In genomic region chr4:129828081-129828480, GRCm38 (mm10) we compare ENCODE assay signal across 20 mouse cellular contexts. TPM values are rescaled to one million over a fixed set of nuclear protein-coding genes. Genes with fewer than 3 reads are reported as not detected.
DNase-seq lines count a peak whose midpoint lies in the region; ATAC-seq and TF ChIP-seq lines count a peak whose summit lies in the region.
"Had no signal": no experiment of that assay in that cellular context is flagged by ENCODE, and none has a peak within 500 bp of the region (broad histone marks: within the 10 kb centered on the region; RNA-seq: fewer than 3 reads in every experiment).

No protein-coding gene starts in this region.

- peak overlapping the region; percentile 52 for H3K27ac ChIP-seq in heart, adult 2 months
- no peak overlapping the region for H3K27ac ChIP-seq in intestine, embryonic 16.5 days (ENCODE audit: low read length)
- no peak overlapping the region for H3K27ac ChIP-seq in intestine, postnatal 0 days (ENCODE audit: low read depth, low read length)
- H3K27ac ChIP-seq in MEL (ENCODE audit: control insufficient read depth, low read depth, low read length) = no peak overlapping the region
- H3K27ac ChIP-seq: midbrain, embryonic 10.5 days; neural tube, embryonic 15.5 days; stomach, embryonic 15.5 days had no signal

- H3K4me1 ChIP-seq in heart, adult 2 months (ENCODE audit: control insufficient read depth, insufficient read depth, low read length) = peaks cover 33% of the 10 kb centered on the region
- H3K4me1 ChIP-seq in intestine, embryonic 16.5 days (ENCODE audit: control insufficient read depth, insufficient read depth, low read length) = peaks cover 19% of the 10 kb centered on the region
- peaks cover 12% of the 10 kb centered on the region; the same call in 1 of the 2 replicates for H3K4me1 ChIP-seq in intestine, postnatal 0 days (replicated peaks; ENCODE audit: control insufficient read depth, insufficient read depth, low read length)
- H3K4me1 ChIP-seq in MEL (ENCODE audit: control insufficient read depth in 1 of 2, insufficient read depth in 2 of 2, low read length in 2 of 2) = peaks cover 31 to 37% of the 10 kb centered on the region in 2 experiments

- peaks cover 9% of the 10 kb centered on the region for H3K79me2 ChIP-seq in heart, adult 2 months (replicated peaks; ENCODE audit: control insufficient read depth, insufficient read depth, low read length)
- H3K79me2 ChIP-seq in MEL (ENCODE audit: control insufficient read depth, insufficient read depth, low read length, poor library complexity) = peaks cover 83% of the 10 kb centered on the region

- peak overlapping the region; percentile 42 for H3K9ac ChIP-seq in heart, adult 2 months (ENCODE audit: low read depth, low read length)
- H3K9ac ChIP-seq in intestine, embryonic 16.5 days (ENCODE audit: low read depth, low read length) = 0 out of 2 replicates have a peak overlapping the region, but pooled peaks have one; percentile 11
- no peak overlapping the region for H3K9ac ChIP-seq in intestine, postnatal 0 days (ENCODE audit: low read depth, low read length)
- no peak overlapping the region for H3K9ac ChIP-seq in MEL (ENCODE audit: control insufficient read depth, low read depth, low read length, poor library complexity, severe bottlenecking)
- H3K9ac ChIP-seq: liver, postnatal 0 days; neural tube, embryonic 15.5 days; stomach, embryonic 15.5 days had no signal

- peaks cover 76% of the 10 kb centered on the region for H3K36me3 ChIP-seq in heart, adult 2 months (ENCODE audit: control insufficient read depth, insufficient read depth, low read length)
- H3K36me3 ChIP-seq in intestine, embryonic 16.5 days (ENCODE audit: control insufficient read depth, insufficient read depth, low read length) = no peaks in the 10 kb centered on the region
- no peaks in the 10 kb centered on the region for H3K36me3 ChIP-seq in intestine, postnatal 0 days (ENCODE audit: control insufficient read depth, insufficient read depth)
- peaks cover 8 to 86% of the 10 kb centered on the region in 2 experiments for H3K36me3 ChIP-seq in MEL (ENCODE audit: control insufficient read depth in 1 of 2, insufficient read depth in 2 of 2, low read length in 2 of 2)
- H3K36me3 ChIP-seq: neural tube, embryonic 15.5 days; stomach, embryonic 15.5 days had no signal

- TF ChIP-seq CTCF in heart, adult 2 months (IDR thresholded peaks at IDR 0.05) = no peak
- TF ChIP-seq CTCF in intestine, postnatal 0 days (IDR thresholded peaks at IDR 0.05; ENCODE audit: low read depth) = no peak
- TF ChIP-seq CTCF in MEL (IDR thresholded peaks at IDR 0.05 in 2 of 3, conservative IDR thresholded peaks at IDR 0.05 in 1 of 3; ENCODE audit: control insufficient read depth in 1 of 3, insufficient read depth in 1 of 3, low read depth in 2 of 3, low read length in 3 of 3, poor library complexity in 1 of 3, severe bottlenecking in 1 of 3) = no peak

- intact Hi-C loops in heart, adult 2 months (cut with DNase I) = no loop called here

- no peak for ATAC-seq in intestine, embryonic 16.5 days
- no peak for ATAC-seq in intestine, postnatal 0 days
- ATAC-seq: forebrain, embryonic 16.5 days; liver, postnatal 0 days had no signal

- TF ChIP-seq EP300 in heart, adult 2 months (IDR thresholded peaks at IDR 0.05; ENCODE audit: insufficient read depth, low read depth, low read length) = no peak
- no peak for TF ChIP-seq EP300 in MEL (IDR thresholded peaks at IDR 0.05; ENCODE audit: low read depth in 1 of 2, low read length in 2 of 2)

- no peak for TF ChIP-seq RAD21 in MEL (IDR thresholded peaks at IDR 0.05; ENCODE audit: low read depth, low read length)

- no peak overlapping the region for H3K4me3 ChIP-seq in heart, adult 2 months
- no peak overlapping the region for H3K4me3 ChIP-seq in intestine, embryonic 16.5 days (ENCODE audit: low read length)
- H3K4me3 ChIP-seq in intestine, postnatal 0 days (ENCODE audit: low read depth, low read length) = no peak overlapping the region
- no peak overlapping the region for H3K4me3 ChIP-seq in MEL (ENCODE audit: control insufficient read depth in 1 of 2, insufficient read depth in 1 of 2, low read depth in 2 of 2, low read length in 2 of 2)
- H3K4me3 ChIP-seq: erythroblast, embryonic 14.5 days; midbrain, embryonic 10.5 days; neural tube, embryonic 15.5 days; stomach, embryonic 15.5 days had no signal

- 8% methylated on average over 3 of the region's 3 CpGs for WGBS in heart, adult 2 months
- 64% methylated on average over 3 of the region's 3 CpGs for WGBS in intestine, embryonic 16.5 days
- 42% methylated on average over 3 of the region's 3 CpGs for WGBS in intestine, postnatal 0 days

- TF ChIP-seq POLR2A in heart, adult 2 months (IDR thresholded peaks at IDR 0.05; ENCODE audit: insufficient read depth, low read depth, low read length) = no peak
- no peak for TF ChIP-seq POLR2A in MEL (IDR thresholded peaks at IDR 0.05; ENCODE audit: control insufficient read depth in 1 of 2, insufficient read depth in 1 of 2, low read depth in 1 of 2, low read length in 2 of 2, poor library complexity in 1 of 2)

- no peaks in the 10 kb centered on the region for H3K27me3 ChIP-seq in heart, adult 2 months (ENCODE audit: control insufficient read depth, insufficient read depth, low read length)
- H3K27me3 ChIP-seq in intestine, embryonic 16.5 days (replicated peaks; ENCODE audit: control insufficient read depth, insufficient read depth, low read length) = no peaks in the 10 kb centered on the region
- H3K27me3 ChIP-seq in intestine, postnatal 0 days (replicated peaks; ENCODE audit: control insufficient read depth, insufficient read depth, low read length) = no peaks in the 10 kb centered on the region
- no peaks in the 10 kb centered on the region for H3K27me3 ChIP-seq in MEL (ENCODE audit: control insufficient read depth in 1 of 2, insufficient read depth in 2 of 2, low read length in 2 of 2)
- H3K27me3 ChIP-seq: neural tube, embryonic 15.5 days; stomach, embryonic 15.5 days had no signal

- H3K9me3 ChIP-seq in intestine, embryonic 16.5 days (ENCODE audit: control insufficient read depth, low read length) = no peaks in the 10 kb centered on the region
- no peaks in the 10 kb centered on the region for H3K9me3 ChIP-seq in intestine, postnatal 0 days (ENCODE audit: control insufficient read depth)
- no peaks in the 10 kb centered on the region for H3K9me3 ChIP-seq in MEL (replicated peaks; ENCODE audit: insufficient read depth, low read length)
- H3K9me3 ChIP-seq: G1E; midbrain, embryonic 10.5 days; neural tube, embryonic 15.5 days; stomach, embryonic 15.5 days had no signal

- DNase-seq in heart, adult 2 months = no peak
- no peak for DNase-seq in heart, adult 11 months
- DNase-seq in MEL (ENCODE audit: low read depth, low spot score) = no peak
- DNase-seq in lung, postnatal 10 days = peak; percentile 45
- DNase-seq in kidney, postnatal 4 days = no peak
- DNase-seq in adrenal gland, postnatal 4 days (ENCODE audit: low spot score in 2 of 2) = no peak
- DNase-seq: adrenal gland, adult 8-10 months; B cell, adult 2 months; cerebellum, adult 9-11 months; embryo, embryonic 11 days; liver, postnatal 0 days; spleen, adult 18-20 months had no signal

- no peak overlapping the region for H3K4me2 ChIP-seq in intestine, embryonic 16.5 days (ENCODE audit: low read depth, low read length)
- no peak overlapping the region for H3K4me2 ChIP-seq in intestine, postnatal 0 days (replicated peaks; ENCODE audit: low read depth)
- H3K4me2 ChIP-seq: neural tube, embryonic 15.5 days; stomach, embryonic 15.5 days had no signal

TF ChIP-seq in MEL, 35 proteins besides CTCF, POLR2A, EP300 and RAD21:
- TF ChIP-seq SIN3A (IDR thresholded peaks at IDR 0.05; ENCODE audit: low read length) (0 out of 2 replicates have a peak, but pooled peaks have one; percentile 9), MEF2A (IDR thresholded peaks at IDR 0.05; ENCODE audit: extremely low read depth, insufficient replicate concordance, low read depth, low read length, poor library complexity, severe bottlenecking) (no peak)

RNA-seq across cellular contexts. Expression of gene Ptp4a2, which starts 17.1 kb away (rescaled TPM):
- 100 to 1,000 TPM; 194 to 199 TPM for total RNA-seq in heart, adult 2 months (2021)
- 51.6 and 110 TPM in 2 replicates for polyA plus RNA-seq in heart, adult 2 months (2012; rRNA removed)
- 277 and 289 TPM in 2 replicates for polyA plus RNA-seq in intestine, embryonic 16.5 days (2015; fragmentation: Nextera tagmentation; extraction: Ambion mirVana)
- 321 and 331 TPM in 2 replicates for polyA plus RNA-seq in intestine, postnatal 0 days (2015; fragmentation: Nextera tagmentation; extraction: Ambion mirVana)
- 119 and 124 TPM in 2 replicates for total RNA-seq in MEL (2012; rRNA removed)
- polyA plus RNA-seq in MEL (2012; ENCODE audit: insufficient read depth in 1 of 2, insufficient read length in 2 of 2, low read depth in 1 of 2, low replicate concordance in 2 of 2, missing spikeins in 1 of 2) = 100 to 1,000 TPM; 118 to 619 TPM
- total RNA-seq in adrenal gland, postnatal 4 days (2021) = 100 to 1,000 TPM; 282 to 309 TPM

Comparison
In these comparisons a context has a peak if more than half of its experiments do, and no peak if none do; other contexts are left out.
1. H3K9ac ChIP-seq: peak in heart, adult 2 months (single experiment) and intestine, embryonic 16.5 days (single experiment); none in intestine, postnatal 0 days (single experiment) and MEL (single experiment).